Mouse (Mus musculus) CH12F3 (cell line): ENCODE results near the gene Cuzd1.

Experiments used
- in situ Hi-C: fragments of 300-500 bp; cut with MboI; formaldehyde crosslinking; loops from 2 replicates; pipeline ENCODE4 v1.14.3; 2020; ENCODE audit warnings: low sequenced_read_pairs

Cuzd1 gene

GRCm38 (mm10) chr7:131322192-131322591, at the start of gene Cuzd1:
Cuzd1 (minus strand) TSS chr7:131322292.
- in situ Hi-C loops = no loop called here

DNA sequence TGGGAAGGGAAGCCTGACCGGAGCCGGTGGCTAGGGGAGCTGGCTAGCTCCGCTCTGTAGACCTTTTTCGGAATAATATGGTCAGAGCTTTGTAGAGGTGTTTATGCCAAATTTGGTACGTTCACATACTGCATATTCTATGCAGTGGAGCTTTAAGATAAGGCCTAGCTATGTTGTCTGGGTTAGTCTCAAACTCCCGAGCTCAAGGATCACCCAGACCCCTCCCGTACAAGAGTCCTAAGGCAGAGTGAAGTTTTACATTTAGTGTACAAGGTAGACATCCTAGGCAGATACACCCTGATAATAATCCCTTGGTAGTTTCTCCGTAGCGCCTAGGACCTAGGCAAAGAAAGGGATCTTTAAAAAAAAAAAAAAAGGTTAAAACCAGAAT, 49.4 kb upstream of the Cuzd1 start:
- in situ Hi-C loops = no loop called here

GRCm38 (mm10) chr7:131370648-131371469, 48.8 kb upstream of the Cuzd1 start, which contains the start of gene Pstk:
Pstk (plus strand) TSS chr7:131371141.
- in situ Hi-C loops = no loop called here

DNA sequence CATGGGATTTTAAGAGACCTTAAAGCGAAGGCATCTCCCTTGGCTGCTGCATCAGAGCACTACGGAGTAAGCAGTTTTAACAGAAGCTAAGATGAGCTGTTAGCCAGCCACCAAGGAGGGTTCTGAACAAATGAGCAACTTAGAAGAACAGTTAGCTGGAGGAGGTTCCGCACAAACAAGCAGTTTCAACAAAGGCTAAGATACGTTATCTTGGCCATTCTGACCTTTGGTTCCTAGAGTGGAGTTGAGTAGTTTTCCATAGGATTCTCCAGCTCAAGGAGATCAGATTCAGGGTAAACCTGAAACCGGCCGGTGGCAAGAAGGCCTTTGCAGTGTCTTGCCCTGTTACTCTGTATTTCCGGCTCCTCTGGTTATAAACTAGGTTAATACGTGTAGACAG, 42.0 kb upstream of the Cuzd1 start:
- in situ Hi-C loops = no loop called here

- in situ Hi-C loops = no loop called here
These were observed 40.7 kb upstream of the Cuzd1 start, which contains the start of gene 2310057M21Rik for GRCm38 (mm10) chr7:131362615-131363300. 2310057M21Rik (minus strand) TSS chr7:131362759.

DNA sequence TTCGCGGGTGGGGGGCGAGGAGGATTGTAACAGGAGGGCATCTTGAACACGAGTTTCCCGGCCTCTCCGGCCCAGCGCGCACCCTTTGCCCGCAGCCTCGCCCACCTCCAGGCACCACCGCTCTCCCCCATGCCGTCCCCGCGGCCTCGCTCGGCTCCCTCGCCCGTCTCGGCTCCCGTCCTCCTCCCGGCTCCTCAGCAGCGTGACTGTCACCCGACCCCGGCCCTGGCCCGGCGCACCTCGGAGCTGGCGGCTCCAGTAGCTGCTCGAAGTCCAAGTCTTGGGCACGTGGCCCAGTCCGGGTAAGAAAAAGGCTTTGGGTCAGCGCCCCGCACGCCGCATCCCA, 40.1 kb upstream of the Cuzd1 start:
- in situ Hi-C loops = no loop called here

- in situ Hi-C loops = no loop called here
These were observed 34.0 kb upstream of the Cuzd1 start for GRCm38 (mm10) chr7:131356105-131356504.

GRCm38 (mm10) chr7:131345856-131346541, 23.9 kb upstream of the Cuzd1 start:
- in situ Hi-C loops = no loop called here

DNA sequence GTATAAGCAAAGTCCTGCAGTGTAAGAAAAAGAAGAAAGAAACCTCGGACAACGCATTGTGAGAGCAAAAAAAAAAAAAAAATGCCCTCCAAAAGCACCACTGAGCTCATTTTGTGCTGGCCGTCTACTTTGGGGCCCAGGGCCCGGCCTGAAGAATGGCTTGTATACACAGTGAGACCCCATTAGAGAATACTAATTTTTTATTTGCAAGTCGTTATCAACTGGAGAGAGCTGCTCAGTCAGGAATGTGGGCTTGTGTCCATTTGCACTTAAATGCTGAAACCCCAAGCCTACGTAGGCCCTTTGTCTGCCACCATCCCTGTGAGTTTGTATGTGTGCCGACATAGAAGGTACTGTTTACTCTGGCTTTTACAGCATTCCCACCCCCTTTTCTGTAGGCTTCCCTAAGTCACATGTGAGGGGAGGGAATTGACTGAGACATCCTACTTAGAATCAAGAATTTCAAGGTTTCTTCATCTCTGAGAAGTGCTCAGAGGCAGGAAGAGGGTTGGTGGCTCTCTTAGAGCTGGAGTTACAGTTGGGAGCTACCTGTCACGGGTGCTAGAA, 15.5 kb upstream of the Cuzd1 start:
- in situ Hi-C loops = no loop called here

- in situ Hi-C loops = no loop called here
These were observed 11.5 kb upstream of the Cuzd1 start, which contains the start of gene Fam24a for GRCm38 (mm10) chr7:131333564-131333963. Fam24a (plus strand) TSS chr7:131333864.

DNA sequence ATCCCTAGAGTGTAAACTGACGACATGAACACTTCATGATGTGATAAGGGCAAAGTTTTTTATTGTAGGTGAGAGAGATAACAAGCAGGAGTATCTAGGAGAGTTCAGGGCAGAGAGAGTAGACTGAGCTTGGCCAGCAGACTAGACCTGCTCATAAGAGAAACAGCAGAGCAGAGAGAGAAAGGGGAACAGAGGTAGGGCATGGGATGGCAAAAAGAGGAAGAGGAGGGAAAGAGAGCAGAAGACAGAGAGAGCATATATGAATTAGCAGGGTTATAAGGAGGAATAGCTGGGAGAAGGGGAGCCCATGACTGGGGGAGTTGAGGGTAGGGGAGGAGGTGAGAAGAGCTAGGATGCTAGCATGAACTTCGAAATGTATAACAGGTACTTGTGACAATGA, 9.6 kb upstream of the Cuzd1 start:
- in situ Hi-C loops = no loop called here

GRCm38 (mm10) chr7:131329416-131329815, 7.3 kb upstream of the Cuzd1 start, which contains the start of gene Fam24b:
Fam24b (minus strand) TSS chr7:131329516.
- in situ Hi-C loops = no loop called here

DNA sequence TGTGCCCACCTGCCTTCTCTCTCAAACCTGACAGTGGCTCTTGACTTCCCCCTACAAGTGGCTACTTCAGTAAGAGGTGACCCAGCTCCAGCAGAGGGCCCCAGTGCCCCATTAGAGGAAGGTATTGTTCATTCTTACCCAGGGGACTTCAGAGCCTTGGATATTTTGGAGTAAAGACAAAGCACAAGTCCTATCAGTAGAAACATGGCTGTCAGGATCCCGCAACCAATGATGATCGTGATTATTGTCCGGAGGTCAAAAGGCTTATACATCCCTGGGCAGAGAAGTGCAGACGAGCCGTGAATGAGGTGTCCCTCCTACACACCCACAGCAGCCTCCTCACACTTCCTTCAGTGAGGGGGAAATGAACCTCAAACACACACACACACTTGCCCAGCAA, 5.0 kb upstream of the Cuzd1 start:
- in situ Hi-C loops = no loop called here

- in situ Hi-C loops = no loop called here
These were observed 3.8 kb downstream of the Cuzd1 start for GRCm38 (mm10) chr7:131318340-131318739.

DNA sequence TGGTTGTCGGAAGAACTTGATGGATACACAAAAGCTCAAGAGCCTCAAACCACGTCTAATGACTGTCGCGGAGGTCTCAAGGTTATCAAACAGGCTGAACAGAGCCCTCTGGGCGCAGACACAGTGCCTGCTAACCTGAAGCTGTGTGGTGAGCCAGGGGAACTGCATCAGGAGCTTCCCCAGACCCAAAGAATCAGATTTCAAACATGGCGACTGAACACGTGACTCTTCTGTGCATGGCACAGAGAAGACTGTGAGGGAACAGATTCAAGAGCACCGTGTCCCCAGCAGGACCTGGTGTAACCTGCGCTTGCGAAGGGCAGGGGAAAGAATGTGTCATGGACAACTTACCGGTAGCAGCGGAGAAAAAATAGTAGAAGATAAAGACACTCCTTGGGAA, 4.5 kb downstream of the Cuzd1 start:
- in situ Hi-C loops = no loop called here

DNA sequence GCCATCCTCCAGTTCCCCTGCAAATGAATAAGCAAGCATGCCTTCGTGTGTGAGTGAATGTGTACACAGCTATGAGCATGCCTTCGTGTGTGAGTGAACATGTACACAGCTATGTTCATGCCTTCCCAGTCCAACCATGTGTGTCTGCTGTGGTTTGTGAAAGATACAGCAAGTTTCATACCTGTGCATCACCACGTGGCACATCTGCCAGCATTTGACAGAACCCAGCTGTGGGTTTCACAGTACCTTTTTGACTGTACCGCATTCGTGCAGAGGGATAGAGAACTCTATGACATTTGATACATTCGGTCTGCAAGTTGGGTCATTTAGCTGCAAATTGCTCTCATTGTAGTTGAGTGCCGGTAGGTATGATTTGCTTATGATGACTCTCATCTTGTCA, 7.6 kb downstream of the Cuzd1 start:
- in situ Hi-C loops = no loop called here

DNA sequence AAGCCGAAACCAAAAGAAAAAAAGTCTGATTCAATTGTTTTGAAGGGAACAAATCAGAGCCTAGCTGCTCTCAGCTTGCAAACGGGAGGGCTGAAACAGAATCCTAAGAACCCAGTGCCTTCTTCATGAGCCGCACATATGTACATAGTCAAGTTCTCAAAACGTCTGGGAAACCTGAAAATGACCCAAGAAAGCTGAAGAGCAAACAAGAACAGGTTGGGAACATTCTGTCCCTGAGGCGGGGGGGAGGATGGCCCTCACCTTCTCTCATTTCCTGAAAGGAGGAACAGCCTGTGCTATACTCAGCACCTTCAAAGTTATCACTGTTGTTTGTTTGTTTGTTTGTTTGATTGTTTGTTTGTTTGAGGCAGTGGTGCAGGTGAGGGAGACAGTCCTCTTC, 15.4 kb downstream of the Cuzd1 start:
- in situ Hi-C loops = no loop called here

GRCm38 (mm10) chr7:131303340-131303739, 18.8 kb downstream of the Cuzd1 start:
- in situ Hi-C loops = no loop called here

DNA sequence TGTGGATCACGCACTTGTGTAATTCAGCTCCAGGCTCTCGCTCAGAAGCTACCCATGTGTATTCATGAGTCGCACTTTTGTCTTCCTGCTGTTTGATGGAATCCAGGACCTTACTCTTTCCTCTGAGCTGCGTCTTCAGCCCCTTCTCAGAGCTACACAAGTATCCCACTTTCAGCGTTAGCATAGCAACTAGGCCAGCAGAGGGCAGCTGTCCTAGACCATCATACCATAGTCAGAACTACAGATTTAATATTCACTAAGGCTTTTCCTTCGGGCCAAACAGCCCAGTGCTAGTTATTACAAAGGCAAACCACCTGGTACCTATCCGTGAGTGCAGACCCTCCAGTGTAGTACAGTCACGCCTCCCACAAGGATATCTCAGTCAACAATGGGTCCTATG, 24.9 kb downstream of the Cuzd1 start:
- in situ Hi-C loops = no loop called here

DNA sequence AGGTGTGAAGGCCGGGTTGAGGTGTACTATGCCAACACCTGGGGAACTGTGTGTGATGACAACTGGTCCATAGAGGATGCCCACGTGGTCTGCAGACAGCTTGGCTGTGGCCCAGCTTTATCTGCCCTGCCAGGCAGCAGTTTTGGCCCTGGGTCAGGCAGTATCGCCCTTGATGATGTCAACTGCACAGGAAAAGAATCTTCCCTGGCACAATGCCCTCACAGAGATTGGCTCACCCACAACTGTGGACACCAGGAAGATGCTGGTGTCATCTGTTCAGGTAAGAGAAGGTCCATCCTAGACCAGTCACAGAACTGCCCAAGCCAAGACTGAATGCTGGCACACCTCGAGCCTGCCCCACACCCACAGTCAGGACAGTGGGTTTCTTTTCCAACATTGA, 56.2 kb downstream of the Cuzd1 start:
- in situ Hi-C loops = no loop called here

GRCm38 (mm10) chr7:131264251-131264650, 57.8 kb downstream of the Cuzd1 start:
- in situ Hi-C loops = no loop called here
